Mouse (Mus musculus) thymus, postnatal 14 days (tissue): ENCODE results near the gene Tmem217.

Source experiments
- DNase-seq: peaks from one replicate; pipeline ENCODE4 v3.0.0; 2021

Tmem217 gene

DNA sequence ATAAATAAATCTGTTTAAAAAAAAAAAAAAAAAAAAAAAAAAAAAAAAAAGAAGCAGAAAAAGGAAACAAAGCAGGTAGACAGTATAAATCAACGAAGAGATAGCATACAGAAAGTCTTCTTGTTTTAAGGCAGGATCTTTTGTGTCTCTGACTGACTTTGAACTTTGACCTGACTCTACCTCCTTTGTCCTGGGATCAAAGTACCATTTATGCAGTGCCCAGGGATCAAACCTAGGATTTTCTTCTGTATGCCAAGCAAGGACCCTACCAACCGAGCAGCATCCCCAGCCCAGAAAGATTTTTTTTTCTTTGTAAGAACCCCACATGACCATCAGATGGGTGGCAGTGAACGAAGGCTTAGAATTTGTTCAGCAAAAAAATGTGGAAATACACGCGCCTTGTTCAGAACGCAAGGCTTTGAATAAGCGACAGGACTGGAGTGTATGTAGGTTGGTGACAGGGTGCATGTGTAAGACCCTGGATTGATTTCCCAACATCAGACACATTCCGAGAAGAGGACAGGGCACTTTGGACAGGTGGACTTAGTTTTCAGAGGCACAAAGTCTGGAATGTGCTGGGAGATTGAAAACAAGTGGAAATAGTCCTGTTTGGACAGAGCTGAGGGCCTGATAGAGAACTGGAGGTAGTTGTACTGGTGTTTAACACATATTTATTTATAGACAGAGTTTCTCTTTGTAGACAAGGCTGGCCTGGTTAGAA is 63.8 kb downstream of the Tmem217 start:
- no peak for DNase-seq

DNA sequence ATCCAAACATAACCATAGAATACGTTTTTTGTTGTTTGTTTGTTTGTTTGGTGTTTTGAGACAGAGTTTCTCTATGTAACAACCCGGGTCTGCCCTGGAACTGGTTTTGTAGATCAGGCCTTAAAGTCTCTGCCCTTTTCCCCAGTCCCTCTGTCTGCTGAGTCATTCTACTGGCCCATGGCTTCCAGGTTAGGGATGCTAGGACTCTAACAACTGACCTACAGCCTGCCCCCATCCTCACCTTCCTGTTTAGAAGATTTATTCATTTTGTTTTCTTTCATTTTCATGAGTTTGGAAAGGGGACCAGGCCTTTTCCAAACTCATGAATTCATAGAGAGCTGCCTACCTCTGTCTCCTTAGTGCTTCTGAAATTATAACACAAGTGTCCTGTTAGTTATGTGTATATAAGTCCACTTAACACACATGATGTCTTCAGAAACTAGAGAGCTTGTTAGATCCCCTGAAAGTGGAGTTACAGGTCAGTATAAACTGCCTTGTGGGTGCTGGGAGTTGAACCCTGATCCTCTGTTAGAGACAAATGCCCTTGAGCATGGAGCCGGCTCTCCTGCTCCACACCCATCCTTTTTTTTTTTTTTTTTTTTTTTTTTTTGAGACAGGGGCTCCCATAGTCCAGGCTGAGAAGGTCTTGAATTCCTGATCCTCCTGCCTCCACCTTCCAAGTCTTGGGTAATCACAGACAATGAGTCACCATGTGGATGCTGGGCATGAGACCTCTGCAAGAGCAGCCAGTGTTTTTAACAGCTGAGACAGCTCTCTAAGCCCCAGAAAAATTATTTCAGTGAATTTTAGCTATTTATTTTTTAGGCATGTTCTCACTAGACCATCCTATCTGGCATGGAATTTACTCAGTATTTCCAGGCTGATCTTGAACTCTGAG is 66.6 kb downstream of the Tmem217 start:
- DNase-seq, result no peak

DNA sequence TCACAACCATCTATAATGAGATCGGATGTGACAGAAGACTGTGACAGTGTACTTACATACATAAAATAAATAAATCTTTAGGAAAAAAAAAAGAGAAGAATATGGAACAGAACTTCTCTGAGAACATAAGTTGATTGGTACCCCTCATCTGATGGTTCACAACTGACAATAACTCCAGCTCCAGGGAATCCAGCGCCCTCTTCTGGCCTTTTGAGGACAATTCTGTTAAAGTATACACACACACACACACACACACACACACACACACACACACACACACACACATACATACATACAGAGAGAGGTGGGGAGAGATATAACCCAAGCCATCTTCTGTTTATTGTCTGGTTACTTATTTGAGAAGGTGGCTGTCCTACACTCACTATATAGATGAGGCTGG is 67.8 kb downstream of the Tmem217 start:
- DNase-seq, result no peak

DNA sequence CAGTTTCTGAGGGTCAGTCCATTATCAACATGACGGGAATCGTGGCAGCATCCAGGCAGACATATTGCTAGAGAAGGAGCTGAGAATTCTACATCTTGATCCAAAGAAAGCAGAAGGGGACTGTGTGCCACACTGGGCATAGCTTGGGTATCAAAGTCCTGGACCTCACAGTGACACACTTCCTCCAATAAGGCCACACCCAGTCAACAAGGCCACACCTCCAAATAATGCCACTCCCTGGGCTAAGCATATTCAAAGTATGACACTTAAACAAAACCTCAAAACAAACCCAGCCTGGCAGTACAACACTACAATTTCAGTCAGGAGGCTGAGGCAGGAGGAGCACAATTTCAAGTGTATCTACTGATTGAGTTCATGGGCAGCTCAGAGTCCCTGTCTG is 68.9 kb downstream of the Tmem217 start:
- no peak for DNase-seq

DNA sequence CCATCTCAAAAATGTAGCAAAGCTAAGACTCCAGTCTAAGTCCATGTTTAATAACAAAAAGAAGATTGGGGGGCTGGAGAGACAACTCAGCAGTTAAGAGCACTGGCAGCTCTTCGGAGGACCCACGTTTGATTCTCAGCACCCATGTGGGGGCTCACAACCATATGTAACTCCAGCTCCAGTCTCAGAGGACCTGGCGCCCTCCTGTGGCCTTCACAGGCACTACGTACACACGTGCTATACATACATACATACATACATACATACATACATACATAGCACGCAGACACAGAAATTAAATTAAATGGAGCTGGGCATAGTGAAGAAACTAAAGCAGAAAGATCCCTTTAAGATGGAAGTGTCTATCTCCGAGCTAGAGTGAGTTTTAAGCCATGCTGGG is 69.6 kb downstream of the Tmem217 start:
- DNase-seq, result no peak

DNA sequence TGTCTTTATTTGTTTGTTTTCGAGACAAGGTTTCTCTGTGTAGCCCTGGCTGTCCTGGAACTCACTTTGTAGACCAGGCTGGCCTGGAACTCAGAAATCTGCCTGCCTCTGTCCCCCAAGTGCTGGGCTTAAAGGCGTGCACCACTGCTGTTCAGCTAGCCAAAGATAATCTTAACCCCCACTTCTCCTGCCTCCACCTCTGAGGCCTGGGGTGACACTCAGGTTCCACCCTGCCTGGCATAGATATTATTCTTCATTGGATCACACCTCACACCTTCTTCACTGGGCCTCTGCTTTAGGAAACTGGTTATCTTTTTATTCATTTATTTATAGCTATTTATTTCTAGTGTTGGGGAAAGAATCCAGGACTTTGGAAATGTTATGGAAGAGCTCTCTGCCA is 71.9 kb downstream of the Tmem217 start:
- no peak for DNase-seq

DNA sequence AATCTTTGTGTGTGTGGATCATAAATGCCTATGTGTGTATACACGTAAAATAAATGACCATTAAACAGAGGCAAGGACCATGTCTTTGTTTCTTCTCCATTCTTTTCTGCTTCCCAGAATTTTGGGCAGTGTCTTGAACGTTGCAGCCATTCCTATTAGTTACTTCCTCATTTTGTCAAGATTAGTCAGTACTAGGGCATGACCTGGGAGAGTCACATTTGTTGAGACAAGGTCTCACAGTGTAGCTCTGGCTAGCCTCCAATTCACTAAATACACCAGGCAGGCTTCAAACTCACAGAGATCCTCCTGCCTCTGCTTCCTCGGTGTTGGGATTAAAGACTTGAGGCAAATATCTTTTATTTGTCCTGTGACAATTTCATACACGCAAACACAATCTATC is 73.9 kb downstream of the Tmem217 start:
- no peak for DNase-seq

DNA sequence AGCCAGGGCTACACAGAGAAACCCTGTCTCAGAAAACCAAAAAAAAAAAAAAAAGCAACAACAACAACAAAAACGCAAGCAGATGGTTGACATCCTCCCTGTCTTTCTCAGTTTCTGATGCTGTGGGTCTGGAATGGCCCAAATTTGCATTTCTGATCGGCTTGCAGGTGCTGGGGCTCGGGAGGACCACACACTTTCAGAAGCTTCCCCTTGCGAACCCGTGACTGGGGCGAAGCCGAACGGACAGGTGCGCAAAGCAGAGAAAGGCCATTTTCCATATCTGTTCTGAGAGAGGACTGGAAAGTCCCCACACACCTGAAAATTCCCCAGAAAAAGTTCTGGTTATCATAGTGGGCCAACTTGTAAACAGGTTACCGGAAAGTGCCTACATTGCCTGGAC is 74.8 kb downstream of the Tmem217 start:
- no peak for DNase-seq

DNA sequence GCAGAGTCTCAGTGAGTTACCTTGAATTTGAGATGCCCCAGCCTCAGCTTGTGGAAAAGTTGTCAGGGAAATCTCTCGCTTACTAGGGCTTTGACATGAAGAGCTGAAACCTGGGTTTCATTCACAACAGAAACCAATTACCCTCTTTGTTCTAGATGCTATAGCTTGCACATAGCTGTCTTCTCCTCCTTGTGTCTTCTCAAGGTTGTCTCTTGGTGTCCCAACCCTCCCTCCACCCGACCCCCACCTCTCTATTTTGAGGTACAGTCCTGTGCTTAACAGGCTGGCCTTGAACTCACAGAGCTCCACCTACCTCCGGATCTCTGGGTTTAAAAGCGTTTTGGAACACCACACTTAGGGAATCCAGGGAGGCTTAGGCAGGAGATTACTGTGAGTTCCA is 75.7 kb downstream of the Tmem217 start:
- no peak for DNase-seq
